Mouse (Mus musculus) gastrocnemius, adult 2 months (tissue): ENCODE measurements at regions not wholly inside any gene's neighbourhood (a gene's known extent, or its start where the extent isn't known, plus 50 kb on each side); places are given as distances from the start of the nearest gene placed in this dataset.
"Not testable (repeated sequence)": the region's sequence is repeated elsewhere in the genome, so short reads cannot be mapped to it uniquely, and the experiment has no call there.

Experiments used
- DNase-seq: peaks from one replicate; pipeline ENCODE4 v3.0.0; 2022
- H3K27ac ChIP-seq: fragments of 200-600 bp; 2 replicates; pipeline ENCODE4 v1.8.1; 2022; ENCODE audit warnings: mild to moderate bottlenecking
- H3K4me3 ChIP-seq: fragments of 200-600 bp; 2 replicates; pipeline ENCODE4 v1.8.1; 2022; ENCODE audit warnings: mild to moderate bottlenecking, moderate library complexity
- CTCF ChIP-seq: fragments of 200-600 bp; IDR thresholded peaks from 2 replicates; pipeline ENCODE4 v1.8.1; 2022; ENCODE audit warnings: antibody characterized with exemption, mild to moderate bottlenecking, moderate library complexity
- intact Hi-C: fragments of 180-260 bp; cut with DNase I; formaldehyde crosslinking; loops from one replicate; pipeline ENCODE4 v1.15.1; 2025

- TF ChIP-seq CTCF, result no peak
- DNase-seq, result no peak
- no peak overlapping the region for H3K4me3 ChIP-seq
- no peak overlapping the region for H3K27ac ChIP-seq
- intact Hi-C loops, result no loop called here
Observed at GRCm38 (mm10) chr7:64016874-64017273, 78.2 kb upstream of the Klf13 start.

- DNase-seq, H3K4me3 ChIP-seq, H3K27ac ChIP-seq, intact Hi-C loops: not testable (repeated sequence)
Observed at GRCm38 (mm10) chr7:64015136-64015535, 76.4 kb upstream of the Klf13 start.

- no peak for TF ChIP-seq CTCF
- intact Hi-C loops, result no loop called here
- no peak for DNase-seq
- Histone ChIP-seq H3K4me3 (no peak overlapping the region), H3K27ac (no peak overlapping the region)
Observed at GRCm38 (mm10) chr7:64014227-64014626, 75.5 kb upstream of the Klf13 start.

GRCm38 (mm10) chr7:64013023-64013547 lies 74.4 kb upstream of the Klf13 start:
- no peak for TF ChIP-seq CTCF

GRCm38 (mm10) chr7:64012268-64012601 lies 73.5 kb upstream of the Klf13 start:
- Histone ChIP-seq H3K27ac (no peak overlapping the region), H3K4me3 (no peak overlapping the region)
- intact Hi-C loops, result no loop called here
- no peak for DNase-seq
- no peak for TF ChIP-seq CTCF

More at GRCm38 (mm10) chr7:64013023-64013547, 74.4 kb upstream of the Klf13 start:
- Histone ChIP-seq H3K27ac (no peak overlapping the region), H3K4me3 (no peak overlapping the region)
- no peak for DNase-seq
- intact Hi-C loops, result no loop called here

- intact Hi-C loops, result no loop called here
- Histone ChIP-seq H3K27ac (no peak overlapping the region), H3K4me3 (no peak overlapping the region)
- TF ChIP-seq CTCF, result no peak
- DNase-seq, result peak; percentile 22
Observed at GRCm38 (mm10) chr7:64011563-64012267, 73.0 kb upstream of the Klf13 start.

GRCm38 (mm10) chr7:64010640-64011039 lies 71.9 kb upstream of the Klf13 start:
- Histone ChIP-seq H3K27ac (no peak overlapping the region), H3K4me3 (no peak overlapping the region)
- intact Hi-C loops, result no loop called here
- no peak for DNase-seq
- no peak for TF ChIP-seq CTCF

GRCm38 (mm10) chr7:64007766-64008165 lies 69.1 kb upstream of the Klf13 start:
- TF ChIP-seq CTCF, result no peak
- intact Hi-C loops, result no loop called here
- no peak for DNase-seq

GRCm38 (mm10) chr7:64006935-64007334 lies 68.2 kb upstream of the Klf13 start:
- DNase-seq, result no peak
- intact Hi-C loops, result no loop called here
- TF ChIP-seq CTCF, result no peak
- Histone ChIP-seq H3K4me3 (no peak overlapping the region), H3K27ac (no peak overlapping the region)

More at GRCm38 (mm10) chr7:64007766-64008165, 69.1 kb upstream of the Klf13 start:
- no peak overlapping the region for H3K27ac ChIP-seq
- H3K4me3 ChIP-seq, result no peak overlapping the region

- no peak overlapping the region for H3K27ac ChIP-seq
- no peak for DNase-seq
- H3K4me3 ChIP-seq, result no peak overlapping the region
- intact Hi-C loops, result no loop called here
- no peak for TF ChIP-seq CTCF
Observed at GRCm38 (mm10) chr7:64005765-64006164, 67.0 kb upstream of the Klf13 start.

- DNase-seq, result no peak
- no peak for TF ChIP-seq CTCF
- H3K27ac ChIP-seq, result no peak overlapping the region
- no peak overlapping the region for H3K4me3 ChIP-seq
- intact Hi-C loops, result no loop called here
Observed at GRCm38 (mm10) chr7:64003904-64004303, 65.2 kb upstream of the Klf13 start.

GRCm38 (mm10) chr7:64001611-64002111 lies 62.9 kb upstream of the Klf13 start:
- intact Hi-C loops, result no loop called here
- Histone ChIP-seq H3K4me3 (no peak overlapping the region), H3K27ac (no peak overlapping the region)
- TF ChIP-seq CTCF, result no peak
- peak; percentile 35 for DNase-seq

- H3K27ac ChIP-seq, result no peak overlapping the region
- no peak for DNase-seq
- intact Hi-C loops, result no loop called here
- no peak for TF ChIP-seq CTCF
- no peak overlapping the region for H3K4me3 ChIP-seq
Observed at GRCm38 (mm10) chr7:63998995-63999960, 60.6 kb upstream of the Klf13 start.
